Mouse (Mus musculus): ENCODE measurements around the gene Macrod2. TPM values are rescaled to one million over a fixed set of nuclear protein-coding genes. Genes with fewer than 3 reads are reported as not detected.

Gene Macrod2
- polyA plus RNA-seq, 1 experiment from 2014 or later = 45.9 TPM

DNA sequence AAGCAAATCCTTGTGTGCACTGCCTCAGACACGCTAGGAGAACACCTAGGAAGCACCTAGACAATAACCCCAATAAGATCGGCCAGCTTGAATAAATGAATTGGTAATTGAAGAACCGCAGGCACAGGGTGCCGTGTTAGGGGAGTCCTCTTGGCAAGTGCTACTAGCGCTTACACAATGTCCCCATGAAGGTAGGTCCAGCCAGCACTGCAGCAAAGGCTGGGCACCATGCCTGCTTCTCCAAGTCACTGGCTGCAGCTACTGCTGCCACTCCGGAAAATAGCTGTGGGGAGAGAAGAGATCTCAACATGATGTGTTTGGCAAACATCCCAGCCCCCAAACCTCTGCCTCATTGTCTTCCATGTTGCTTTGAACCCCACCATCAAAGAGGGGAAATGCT lies 1603.8 kb downstream of the Macrod2 start:
- Histone ChIP-seq H3K27me3 (ENCODE audit: control insufficient read depth, insufficient read depth, low read length) (no peaks in the 10 kb centered on the region), H3K36me3 (ENCODE audit: control insufficient read depth, insufficient read depth, low read length) (no peaks in the 10 kb centered on the region), H3K27ac (ENCODE audit: low read depth, low read length) (no peak overlapping the region), H3K9me3 (ENCODE audit: control insufficient read depth, low read length) (no peaks in the 10 kb centered on the region), H3K4me2 (no peak overlapping the region), H3K4me1 (ENCODE audit: control insufficient read depth, insufficient read depth, low read length) (no peaks in the 10 kb centered on the region), H3K9ac (ENCODE audit: low read length) (no peak overlapping the region), H3K4me3 (ENCODE audit: low read depth, low read length) (no peak overlapping the region)
- DNase-seq (ENCODE audit: low spot score, missing footprints) (no peak), ATAC-seq (ENCODE audit: low FRiP score) (no peak)
- 81% methylated on average over 6 of the region's 6 CpGs for WGBS

DNA sequence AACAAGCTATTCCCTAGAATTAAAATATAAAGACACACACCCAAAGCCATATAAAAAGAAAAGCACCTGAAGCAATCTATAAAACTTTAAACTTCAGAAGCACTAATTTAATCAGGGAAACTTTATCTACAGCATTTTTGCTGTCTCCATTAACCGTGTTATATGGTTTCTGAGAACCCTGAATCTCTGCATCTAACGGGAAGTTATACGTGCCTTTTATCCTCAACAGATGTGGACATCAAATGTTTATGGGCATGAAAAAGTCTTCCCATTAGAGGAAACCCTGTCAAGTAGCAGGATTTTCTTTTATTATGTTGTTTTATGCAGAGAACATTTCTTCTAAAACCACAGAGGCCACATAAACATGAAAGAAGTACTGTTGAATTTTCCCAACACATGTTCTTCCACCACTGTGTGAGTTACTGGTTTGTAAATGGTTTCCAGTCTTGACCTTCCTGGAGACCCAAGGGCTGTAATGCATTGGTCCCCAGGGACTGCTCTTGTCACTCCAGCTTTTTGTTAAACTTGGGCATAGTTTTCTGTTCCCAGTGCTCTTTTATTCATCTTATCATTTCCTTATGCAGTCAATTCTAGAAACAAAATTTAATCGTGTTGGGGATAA lies 1629.5 kb downstream of the Macrod2 start:
- Histone ChIP-seq H3K9ac (ENCODE audit: low read length) (no peak overlapping the region), H3K4me1 (ENCODE audit: control insufficient read depth, insufficient read depth, low read length) (no peaks in the 10 kb centered on the region), H3K4me2 (no peak overlapping the region), H3K9me3 (ENCODE audit: control insufficient read depth, low read length) (no peaks in the 10 kb centered on the region), H3K4me3 (ENCODE audit: low read depth, low read length) (no peak overlapping the region), H3K27ac (ENCODE audit: low read depth, low read length) (no peak overlapping the region), H3K36me3 (ENCODE audit: control insufficient read depth, insufficient read depth, low read length) (no peaks in the 10 kb centered on the region), H3K27me3 (ENCODE audit: control insufficient read depth, insufficient read depth, low read length) (no peaks in the 10 kb centered on the region)
- ATAC-seq (ENCODE audit: low FRiP score) (no peak), DNase-seq (ENCODE audit: low spot score, missing footprints) (peak; percentile 62)
- WGBS = 85% methylated on average over 4 of the region's 4 CpGs

DNA sequence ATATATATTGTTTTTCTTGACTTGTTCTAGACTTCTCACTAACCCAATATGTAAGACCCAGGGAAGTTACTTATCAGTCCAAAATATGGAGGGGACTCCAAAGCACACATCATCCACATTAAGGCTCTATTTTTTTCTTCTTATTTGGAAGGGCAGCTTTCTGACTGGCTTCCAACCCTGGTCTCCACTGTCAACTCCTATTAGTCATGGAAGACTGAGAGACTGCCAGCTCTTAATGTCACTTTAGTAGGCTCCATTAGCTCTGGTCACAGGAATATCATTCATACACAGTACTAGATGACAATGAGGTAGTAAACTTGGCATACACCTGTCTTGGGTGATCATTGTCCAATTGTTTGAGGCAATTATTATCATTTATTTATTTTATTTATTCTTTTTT lies 1631.6 kb downstream of the Macrod2 start:
- Histone ChIP-seq H3K9ac (ENCODE audit: low read length) (no peak overlapping the region), H3K4me2 (no peak overlapping the region), H3K4me3 (ENCODE audit: low read depth, low read length) (no peak overlapping the region), H3K4me1 (ENCODE audit: control insufficient read depth, insufficient read depth, low read length) (no peaks in the 10 kb centered on the region), H3K9me3 (ENCODE audit: control insufficient read depth, low read length) (no peaks in the 10 kb centered on the region), H3K27me3 (ENCODE audit: control insufficient read depth, insufficient read depth, low read length) (no peaks in the 10 kb centered on the region), H3K36me3 (ENCODE audit: control insufficient read depth, insufficient read depth, low read length) (no peaks in the 10 kb centered on the region), H3K27ac (ENCODE audit: low read depth, low read length) (no peak overlapping the region)
- DNase-seq (ENCODE audit: low spot score, missing footprints) = peak; percentile 78
- ATAC-seq (ENCODE audit: low FRiP score) = 0 out of 2 replicates have a peak, but pooled peaks have one; percentile 30

DNA sequence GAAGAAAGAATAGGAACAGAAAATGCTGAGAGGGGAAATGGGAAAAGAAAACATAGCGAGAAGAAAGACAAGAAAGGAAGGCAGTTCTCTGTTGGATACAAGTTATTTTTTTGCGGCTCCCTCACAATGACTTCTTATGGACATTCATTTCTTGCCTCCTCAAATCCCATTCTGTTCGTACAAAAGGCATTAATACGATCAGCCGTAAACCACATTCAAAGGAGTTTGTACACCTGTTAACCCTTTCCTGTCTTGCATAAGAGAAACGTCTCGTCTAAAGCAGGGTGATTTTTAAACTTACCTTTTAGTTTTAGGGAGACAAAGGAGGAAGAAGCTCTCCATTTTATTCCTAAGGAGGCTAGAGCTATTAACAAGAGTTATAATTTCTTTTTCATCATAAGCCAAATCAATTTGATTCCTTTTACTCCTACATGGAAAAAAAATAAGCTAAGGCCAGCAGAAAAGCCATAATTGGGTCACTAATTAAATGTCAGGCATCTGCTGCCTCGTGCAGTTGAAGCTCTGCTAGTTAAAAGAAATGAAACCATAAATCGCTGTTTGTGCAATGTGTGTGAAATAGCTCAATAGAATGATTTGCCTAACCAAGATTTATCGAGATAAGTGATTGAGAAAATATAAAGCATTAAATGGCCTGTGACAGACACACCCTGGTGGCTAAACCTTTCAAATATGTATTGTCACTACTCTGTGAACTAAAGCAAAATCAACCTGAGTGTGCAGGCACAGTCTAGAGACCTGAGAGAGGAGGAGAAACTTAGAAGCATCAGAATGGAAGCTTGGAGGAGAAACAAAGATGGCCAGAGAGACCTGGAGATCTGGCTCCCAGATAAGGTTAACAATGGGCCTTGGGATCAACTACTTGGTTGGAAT lies 1635.9 kb downstream of the Macrod2 start:
- WGBS = 29% methylated on average over 10 of the region's 10 CpGs
- ATAC-seq (ENCODE audit: low FRiP score) = 0 out of 2 replicates have a peak, but pooled peaks have one; percentile 45

DNA sequence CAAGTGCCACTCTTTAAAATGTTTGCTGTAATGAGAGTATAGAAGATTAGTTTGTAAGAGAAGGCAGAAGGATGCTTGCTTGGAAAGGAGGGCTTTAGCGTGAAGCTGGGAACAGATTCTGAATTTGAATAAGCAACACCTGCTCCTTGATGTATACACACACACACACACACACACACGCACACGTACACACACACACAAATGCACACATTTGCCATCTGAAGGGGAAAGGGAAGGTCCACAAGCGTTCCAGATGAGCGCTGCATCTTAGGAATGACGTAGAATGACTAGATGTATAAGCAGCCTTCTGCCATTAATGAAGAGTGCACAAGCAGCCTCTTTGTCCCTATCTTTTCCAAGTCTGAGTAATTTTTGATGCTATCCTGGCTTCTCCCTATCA lies 1660.5 kb downstream of the Macrod2 start:
- WGBS = 86% methylated on average over 6 of the region's 6 CpGs
- Histone ChIP-seq H3K4me3 (ENCODE audit: low read depth, low read length) (no peak overlapping the region), H3K4me1 (ENCODE audit: control insufficient read depth, insufficient read depth, low read length) (0 out of 2 replicates have a peak, but pooled peaks cover 4% of the 10 kb centered on the region), H3K9me3 (ENCODE audit: control insufficient read depth, low read length) (no peaks in the 10 kb centered on the region), H3K27me3 (ENCODE audit: control insufficient read depth, insufficient read depth, low read length) (no peaks in the 10 kb centered on the region), H3K36me3 (ENCODE audit: control insufficient read depth, insufficient read depth, low read length) (no peaks in the 10 kb centered on the region), H3K4me2 (no peak overlapping the region), H3K9ac (ENCODE audit: low read length) (no peak overlapping the region), H3K27ac (ENCODE audit: low read depth, low read length) (no peak overlapping the region)
- ATAC-seq (ENCODE audit: low FRiP score) = no peak
- no peak for DNase-seq (ENCODE audit: low spot score, missing footprints)

More for the DNA sequence above, 1635.9 kb downstream of the Macrod2 start:
- Histone ChIP-seq H3K4me3 (ENCODE audit: low read depth, low read length) (no peak overlapping the region), H3K4me1 (ENCODE audit: control insufficient read depth, insufficient read depth, low read length) (no peaks in the 10 kb centered on the region), H3K27ac (ENCODE audit: low read depth, low read length) (no peak overlapping the region), H3K9ac (ENCODE audit: low read length) (no peak overlapping the region), H3K36me3 (ENCODE audit: control insufficient read depth, insufficient read depth, low read length) (no peaks in the 10 kb centered on the region), H3K27me3 (ENCODE audit: control insufficient read depth, insufficient read depth, low read length) (no peaks in the 10 kb centered on the region), H3K4me2 (no peak overlapping the region), H3K9me3 (ENCODE audit: control insufficient read depth, low read length) (no peaks in the 10 kb centered on the region)
- DNase-seq (ENCODE audit: low spot score, missing footprints) = no peak

DNA sequence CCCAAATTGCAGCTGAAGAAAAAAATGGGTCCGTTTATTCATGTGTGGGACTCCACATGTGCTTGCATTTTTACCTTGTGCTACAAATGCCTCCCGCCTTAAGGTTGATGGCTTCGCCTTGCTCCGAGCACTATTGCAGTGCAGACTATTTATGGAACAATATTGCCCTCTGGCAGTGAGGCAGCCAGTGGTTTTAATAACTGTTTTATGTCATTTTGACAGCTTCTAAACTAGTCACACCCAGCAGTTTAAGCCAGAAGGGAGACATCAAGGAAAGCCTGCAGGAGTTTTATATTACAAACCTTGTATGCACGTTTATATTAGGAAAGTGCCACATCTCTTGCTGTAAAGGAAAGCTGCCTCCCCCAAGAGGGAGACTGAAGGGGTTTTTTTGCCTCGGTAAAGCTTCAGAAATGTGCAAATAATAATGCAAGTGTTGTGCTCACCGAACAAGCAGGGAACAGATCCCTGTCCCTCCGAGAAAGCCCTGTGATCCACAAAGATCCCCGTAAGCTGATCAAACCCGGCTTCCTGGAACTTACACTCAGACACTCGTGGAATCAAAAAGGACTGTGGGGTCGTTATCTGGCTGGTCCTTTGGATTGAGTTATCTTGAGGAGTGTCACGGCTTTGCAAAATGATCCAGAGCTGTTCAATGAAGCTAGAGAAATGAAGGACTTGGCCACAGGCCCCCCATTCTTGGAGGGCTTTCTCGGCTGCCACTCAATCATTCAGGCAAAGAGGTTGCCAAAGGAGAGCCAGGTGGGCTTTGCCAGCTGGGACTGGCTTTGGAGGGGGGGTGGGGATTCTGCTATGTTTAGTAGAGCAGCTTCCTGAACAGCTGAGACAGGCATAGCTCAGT lies 1663.0 kb downstream of the Macrod2 start:
- no peaks in the 10 kb centered on the region for H3K36me3 ChIP-seq (ENCODE audit: control insufficient read depth, insufficient read depth, low read length)
- H3K4me3 ChIP-seq (ENCODE audit: low read depth, low read length) = no peak overlapping the region
- no peak overlapping the region for H3K9ac ChIP-seq (ENCODE audit: low read length)
- H3K9me3 ChIP-seq (ENCODE audit: control insufficient read depth, low read length) = no peaks in the 10 kb centered on the region
- 67% methylated on average over 14 of the region's 14 CpGs for WGBS
- no peak for DNase-seq (ENCODE audit: low spot score, missing footprints)
- 0 out of 2 replicates have a peak, but pooled peaks cover 4% of the 10 kb centered on the region for H3K4me1 ChIP-seq (ENCODE audit: control insufficient read depth, insufficient read depth, low read length)
- no peak overlapping the region for H3K4me2 ChIP-seq
- no peaks in the 10 kb centered on the region for H3K27me3 ChIP-seq (ENCODE audit: control insufficient read depth, insufficient read depth, low read length)
- no peak overlapping the region for H3K27ac ChIP-seq (ENCODE audit: low read depth, low read length)
- no peak for ATAC-seq (ENCODE audit: low FRiP score)

DNA sequence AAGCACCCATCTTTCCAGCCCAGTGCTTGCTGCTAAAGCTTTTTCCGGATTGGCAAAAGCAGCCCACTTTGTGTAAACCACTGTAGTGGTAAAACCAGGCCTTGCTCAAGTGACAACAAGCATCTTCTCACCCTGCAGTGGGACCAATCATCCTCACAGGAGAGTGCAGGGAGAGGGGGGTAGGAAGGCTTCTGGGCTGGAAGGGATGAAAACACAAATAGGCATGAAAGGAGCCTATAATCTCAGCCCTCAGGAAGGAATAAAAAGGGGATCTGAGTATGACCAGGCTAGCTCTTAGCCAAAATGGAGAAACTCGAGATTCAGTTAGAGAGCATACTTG lies 1663.6 kb downstream of the Macrod2 start:
- H3K4me2 ChIP-seq = no peak overlapping the region
- H3K27me3 ChIP-seq (ENCODE audit: control insufficient read depth, insufficient read depth, low read length) = no peaks in the 10 kb centered on the region
- 56% methylated on average over 2 of the region's 2 CpGs for WGBS
- H3K27ac ChIP-seq (ENCODE audit: low read depth, low read length) = no peak overlapping the region
- H3K9me3 ChIP-seq (ENCODE audit: control insufficient read depth, low read length) = no peaks in the 10 kb centered on the region
- 0 out of 2 replicates have a peak, but pooled peaks cover 4% of the 10 kb centered on the region for H3K4me1 ChIP-seq (ENCODE audit: control insufficient read depth, insufficient read depth, low read length)
- DNase-seq (ENCODE audit: low spot score, missing footprints) (no peak), ATAC-seq (ENCODE audit: low FRiP score) (no peak)
- H3K9ac ChIP-seq (ENCODE audit: low read length) = no peak overlapping the region
- H3K4me3 ChIP-seq (ENCODE audit: low read depth, low read length) = no peak overlapping the region
- no peaks in the 10 kb centered on the region for H3K36me3 ChIP-seq (ENCODE audit: control insufficient read depth, insufficient read depth, low read length)

DNA sequence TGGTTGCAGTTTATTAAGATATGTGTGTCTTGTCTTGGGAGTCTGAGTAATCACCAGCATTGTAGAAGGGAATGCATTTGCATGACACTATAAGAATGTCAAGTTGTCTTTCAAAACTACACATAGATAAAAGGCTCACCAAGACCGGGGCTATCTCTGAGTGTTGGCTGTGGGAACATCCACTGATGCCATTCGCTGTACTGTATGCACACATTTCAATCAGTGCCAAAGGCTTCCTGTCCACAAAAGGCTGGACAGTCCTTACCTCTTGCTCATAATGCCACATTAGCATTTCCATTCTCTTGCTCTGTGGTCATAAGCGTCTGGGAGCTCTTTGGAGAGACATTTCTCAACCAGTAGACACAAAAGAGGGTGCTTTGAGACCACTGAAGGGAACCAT lies 1713.8 kb downstream of the Macrod2 start:
- H3K27ac ChIP-seq (ENCODE audit: low read depth, low read length) = no peak overlapping the region
- H3K4me2 ChIP-seq = no peak overlapping the region
- no peaks in the 10 kb centered on the region for H3K36me3 ChIP-seq (ENCODE audit: control insufficient read depth, insufficient read depth, low read length)
- WGBS = 65% methylated on average over 3 of the region's 3 CpGs
- DNase-seq (ENCODE audit: low spot score, missing footprints) (no peak), ATAC-seq (ENCODE audit: low FRiP score) (peak; percentile 79)
- H3K9me3 ChIP-seq (ENCODE audit: control insufficient read depth, low read length) = no peaks in the 10 kb centered on the region
- H3K9ac ChIP-seq (ENCODE audit: low read length) = no peak overlapping the region
- H3K4me1 ChIP-seq (ENCODE audit: control insufficient read depth, insufficient read depth, low read length) = no peaks in the 10 kb centered on the region
- no peak overlapping the region for H3K4me3 ChIP-seq (ENCODE audit: low read depth, low read length)
- H3K27me3 ChIP-seq (ENCODE audit: control insufficient read depth, insufficient read depth, low read length) = no peaks in the 10 kb centered on the region
